Mouse (Mus musculus) limb, embryonic 15.5 days (tissue): ENCODE results near the gene Vmn1r57. TPM values are rescaled to one million over a fixed set of nuclear protein-coding genes. Genes with fewer than 3 reads are reported as not detected.
"Not testable (repeated sequence)": the region's sequence is repeated elsewhere in the genome, so short reads cannot be mapped to it uniquely, and the experiment has no call there.

Experiments
- ATAC-seq: fragments of 200-750 bp; cut with Nextera tagmentation; 2 replicates; pipeline ENCODE4 v1.8.0; 2017; ENCODE audit warnings: low read depth, moderate TSS enrichment; ENCODE audit not compliant: insufficient number of reproducible peaks, low FRiP score, low TSS enrichment
- H3K27ac ChIP-seq: fragments of 300-500 bp; sonication (generic); 2 replicates; pipeline ENCODE4 v1.5.1; 2015; ENCODE audit warnings: moderate library complexity, mild to moderate bottlenecking, inconsistent platforms
- H3K27me3 ChIP-seq: fragments of 300-500 bp; sonication (generic); 2 replicates; pipeline ENCODE4 v1.6.1; 2015; ENCODE audit warnings: inconsistent platforms
- H3K36me3 ChIP-seq: fragments of 300-500 bp; sonication (generic); 2 replicates; pipeline ENCODE4 v1.6.1; 2015; ENCODE audit warnings: inconsistent platforms
- H3K4me1 ChIP-seq: fragments of 300-500 bp; sonication (generic); 2 replicates; pipeline ENCODE4 v1.6.1; 2015; ENCODE audit warnings: inconsistent platforms
- H3K4me2 ChIP-seq: fragments of 300-500 bp; sonication (generic); 2 replicates; pipeline ENCODE4 v1.6.1; 2015; ENCODE audit warnings: mild to moderate bottlenecking, inconsistent platforms
- H3K4me3 ChIP-seq: fragments of 300-500 bp; sonication (generic); 2 replicates; pipeline ENCODE4 v1.5.1; 2015; ENCODE audit warnings: mild to moderate bottlenecking, inconsistent platforms
- H3K9ac ChIP-seq: fragments of 300-500 bp; sonication (generic); 2 replicates; pipeline ENCODE4 v1.6.1; 2015; ENCODE audit warnings: inconsistent platforms
- H3K9me3 ChIP-seq: fragments of 300-500 bp; sonication (generic); 2 replicates; pipeline ENCODE4 v1.6.1; 2016; ENCODE audit warnings: inconsistent platforms
- WGBS: fragments of 180-500 bp; shearing (Covaris S2); methylation state at CpG from one replicate; pipeline ENCODE4 v1.1.7; 2015; 5-methylcytosine and 5-hydroxymethylcytosine counted together
- polyA plus RNA-seq: library from polyadenylated mRNA; unstranded; fragments of >200 nt; fragmentation: Nextera tagmentation; extraction: Ambion mirVana; gene quantifications from 2 replicates; pipeline ENCODE4 v1.2.1, GENCODE M21; 2015

Gene Vmn1r57
- not detected in 2 replicates for polyA plus RNA-seq

DNA sequence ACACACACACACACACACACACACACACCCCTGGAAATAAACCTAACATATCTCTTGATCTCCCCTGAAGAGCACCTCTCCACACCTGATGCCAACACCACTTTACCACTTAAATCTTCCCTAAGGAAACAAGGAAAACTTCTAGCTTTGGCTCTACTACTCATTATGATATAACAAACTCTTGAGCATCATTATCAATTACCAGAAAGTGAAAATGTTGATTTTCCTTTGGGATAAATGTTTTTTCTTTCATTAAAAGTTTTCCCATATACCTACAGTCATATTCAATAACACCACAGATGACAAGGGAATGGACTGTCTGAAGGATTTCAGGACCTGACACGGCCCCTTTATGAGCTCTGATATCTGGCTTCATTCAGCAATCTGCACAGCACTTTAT, at the start of gene Vmn1r57:
Vmn1r57 (plus strand) TSS at position 301 of the 400 bp plus-strand sequence.
- ATAC-seq, H3K9ac ChIP-seq, H3K9me3 ChIP-seq, H3K4me3 ChIP-seq, H3K4me1 ChIP-seq, H3K27me3 ChIP-seq, H3K4me2 ChIP-seq, H3K27ac ChIP-seq, H3K36me3 ChIP-seq: not testable (repeated sequence)
- WGBS, result 73% methylated on average over 1 of the region's 1 CpGs

- H3K4me1 ChIP-seq, H3K9me3 ChIP-seq, H3K27me3 ChIP-seq, H3K4me3 ChIP-seq, H3K4me2 ChIP-seq, H3K36me3 ChIP-seq, ATAC-seq, H3K27ac ChIP-seq, H3K9ac ChIP-seq: not testable (repeated sequence)
Observed at GRCm38 (mm10) chr7:5196647-5197046, 21.6 kb upstream of the Vmn1r57 start, which contains the start of gene Vmn1r56. Vmn1r56 (minus strand) TSS chr7:5196747.

- 86% methylated on average over 3 of the region's 3 CpGs for WGBS
- H3K4me3 ChIP-seq, result no peak overlapping the region
- H3K9me3 ChIP-seq, result peaks cover 5% of the 10 kb centered on the region; the same call in 1 of the 2 replicates
- H3K27ac ChIP-seq, result no peak overlapping the region
- no peaks in the 10 kb centered on the region for H3K4me1 ChIP-seq
- H3K4me2 ChIP-seq, result no peak overlapping the region
- no peaks in the 10 kb centered on the region for H3K27me3 ChIP-seq
- H3K9ac ChIP-seq, result no peak overlapping the region
- no peak for ATAC-seq
- no peaks in the 10 kb centered on the region for H3K36me3 ChIP-seq
Observed at GRCm38 (mm10) chr7:5263051-5263450, 44.8 kb downstream of the Vmn1r57 start.

Other genes starting within 250 kb of the Vmn1r57 start
- not detected in 2 replicates for gene Sbk3, start 247.3 kb upstream of the Vmn1r57 start, polyA plus RNA-seq
- gene Zfp579, start 222.3 kb upstream of the Vmn1r57 start, polyA plus RNA-seq, result 25.4 and 29.1 TPM in 2 replicates
- 14.5 and 15.0 TPM in 2 replicates for gene Zfp524, start 204.1 kb upstream of the Vmn1r57 start, polyA plus RNA-seq
- gene Fiz1, start 203.8 kb upstream of the Vmn1r57 start, polyA plus RNA-seq, result 37.7 and 38.6 TPM in 2 replicates
- 1.7 TPM in 1 of 2 replicates, not detected in the other for gene Gm44973, start 203.0 kb upstream of the Vmn1r57 start, polyA plus RNA-seq
- gene Zfp865, start 198.1 kb upstream of the Vmn1r57 start, polyA plus RNA-seq, result 4.9 and 6.3 TPM in 2 replicates
- gene Ccdc106, start 197.9 kb upstream of the Vmn1r57 start, polyA plus RNA-seq, result 31.0 and 37.3 TPM in 2 replicates
- not detected in 2 replicates for gene 4632433K11Rik, start 184.4 kb upstream of the Vmn1r57 start, polyA plus RNA-seq
- gene Zfp784, start 180.0 kb upstream of the Vmn1r57 start, polyA plus RNA-seq, result 5.9 and 7.1 TPM in 2 replicates
- 32.0 and 33.8 TPM in 2 replicates for gene Zfp580, start 167.0 kb upstream of the Vmn1r57 start, polyA plus RNA-seq
- 103 and 117 TPM in 2 replicates for gene U2af2, start 156.3 kb upstream of the Vmn1r57 start, polyA plus RNA-seq
- gene Epn1, start 138.3 kb upstream of the Vmn1r57 start, polyA plus RNA-seq, result 59.8 and 63.0 TPM in 2 replicates
- not detected in 2 replicates for gene Rfpl4, start 101.5 kb upstream of the Vmn1r57 start, polyA plus RNA-seq
- gene Rasl2-9, start 92.5 kb upstream of the Vmn1r57 start, polyA plus RNA-seq, result 0.59 and 0.63 TPM in 2 replicates
- gene Vmn1r55, start 68.8 kb upstream of the Vmn1r57 start, polyA plus RNA-seq, result not detected in 2 replicates
- gene Vmn1r56, start 21.7 kb upstream of the Vmn1r57 start, polyA plus RNA-seq, result not detected in 2 replicates
- not detected in 2 replicates for gene Gm5065, start 132.0 kb downstream of the Vmn1r57 start, polyA plus RNA-seq
- not detected in 2 replicates for gene Nlrp2, start 132.5 kb downstream of the Vmn1r57 start, polyA plus RNA-seq
- gene Vmn1r58, start 194.9 kb downstream of the Vmn1r57 start, polyA plus RNA-seq, result not detected in 2 replicates
- not detected in 2 replicates for gene Vmn1r59, start 238.3 kb downstream of the Vmn1r57 start, polyA plus RNA-seq